Mouse (Mus musculus) E14TG2a.4 (cell line): Measurements from ENCODE around the gene E130114P18Rik.

ENCODE experiments used
- CTCF ChIP-seq: conservative IDR thresholded peaks from 2 replicates; pipeline ENCODE4 v1.5.1; 2014; ENCODE audit warnings: low read length
- NANOG ChIP-seq: IDR thresholded peaks from 2 replicates; pipeline ENCODE4 v1.6.1; 2014; ENCODE audit warnings: borderline replicate concordance, low read length, mixed read lengths

GRCm38 (mm10) chr4:97766100-97766499, 11.8 kb downstream of the E130114P18Rik start:
- TF ChIP-seq CTCF (no peak), NANOG (no peak)
